Mouse (Mus musculus) CH12.LX (cell line): ENCODE data around the gene Cpt1a. TPM values are rescaled to one million over a fixed set of nuclear protein-coding genes. Genes with fewer than 3 reads are reported as not detected.
A peak's percentile ranks its signal among the peaks of the same experiment; 100 is the strongest.

Source experiments
- DNase-seq: peaks from one replicate; pipeline ENCODE4 v3.0.0-alpha.2; 2013; ENCODE audit errors: extremely low read depth
- H3K27ac ChIP-seq: 2 replicates; pipeline ENCODE4 v1.5.1; 2012; ENCODE audit warnings: low read depth, mild to moderate bottlenecking, control low read depth, moderate library complexity; ENCODE audit not compliant: insufficient read depth
- H3K27me3 ChIP-seq: replicated peaks from 2 replicates; pipeline ENCODE3; 2012; ENCODE audit warnings: inconsistent platforms
- H3K36me3 ChIP-seq, 2 experiments: replicated peaks in 1 of 2; 2 replicates each; pipeline versions ENCODE3 to v1.6.1; 2012; ENCODE audit warnings: inconsistent platforms in 1 of 2, low read length in 1 of 2, mild to moderate bottlenecking in 1 of 2, mixed read lengths in 1 of 2, moderate library complexity in 1 of 2; ENCODE audit not compliant: control insufficient read depth in 1 of 2, insufficient read depth in 1 of 2
- H3K4me1 ChIP-seq, 2 experiments: 2 replicates each; pipeline ENCODE4 v1.6.1; 2012; ENCODE audit warnings: inconsistent platforms in 1 of 2, moderate library complexity in 1 of 2; ENCODE audit not compliant: insufficient read depth in 2 of 2, control insufficient read depth in 1 of 2
- H3K4me2 ChIP-seq: 2 replicates; pipeline ENCODE4 v1.6.1; 2012; ENCODE audit warnings: low read depth, mild to moderate bottlenecking, control low read depth; ENCODE audit not compliant: poor library complexity, insufficient read depth, severe bottlenecking
- H3K4me3 ChIP-seq, 3 experiments: fragments of 150-350 bp in 1 of 3; sonication (generic) in 1 of 3; replicated peaks in 1 of 3; 2 replicates each; pipeline versions ENCODE3 to v1.5.1; 2011 to 2012; ENCODE audit warnings: low read depth in 2 of 3, low read length in 2 of 3, mild to moderate bottlenecking in 2 of 3, moderate library complexity in 2 of 3, control low read depth in 1 of 3, improper control_type of control experiment in 1 of 3, inconsistent platforms in 1 of 3, mixed read lengths in 1 of 3; ENCODE audit not compliant: poor library complexity in 1 of 3
- H3K79me2 ChIP-seq: replicated peaks from 2 replicates; pipeline ENCODE4 v1.6.1; 2012; ENCODE audit warnings: mild to moderate bottlenecking, moderate library complexity; ENCODE audit not compliant: control insufficient read depth, poor library complexity, insufficient read depth, severe bottlenecking; ENCODE audit errors: extremely low read depth
- H3K9ac ChIP-seq: 2 replicates; pipeline ENCODE4 v1.6.1; 2012; ENCODE audit warnings: low read depth, mild to moderate bottlenecking, control low read depth, moderate library complexity; ENCODE audit not compliant: insufficient read depth
- H3K9me3 ChIP-seq: replicated peaks from 2 replicates; pipeline ENCODE3; 2012; ENCODE audit warnings: low read length, inconsistent platforms, mixed read lengths
- CTCF ChIP-seq, 2 experiments: IDR thresholded peaks in 1 of 2; conservative IDR thresholded peaks in 1 of 2; 2 replicates each; pipeline ENCODE4 v1.5.1; 2011 to 2012; ENCODE audit warnings: low read depth in 2 of 2, low read length in 2 of 2, improper control_type of control experiment in 1 of 2, inconsistent platforms in 1 of 2, mild to moderate bottlenecking in 1 of 2, moderate library complexity in 1 of 2
- IRF4 ChIP-seq: IDR thresholded peaks from 2 replicates; pipeline ENCODE4 v1.6.1; 2014; ENCODE audit warnings: low read depth, mild to moderate bottlenecking, inconsistent platforms, low read length, improper control_type of control experiment
- MAZ ChIP-seq: IDR thresholded peaks from 2 replicates; pipeline ENCODE4 v1.6.1; 2012; ENCODE audit warnings: low read depth, mild to moderate bottlenecking, inconsistent platforms, low read length, improper control_type of control experiment, moderate library complexity
- MXI1 ChIP-seq: IDR thresholded peaks from 2 replicates; pipeline ENCODE4 v1.6.1; 2011; ENCODE audit warnings: mild to moderate bottlenecking, low read depth, low read length, improper control_type of control experiment
- NRF1 ChIP-seq: IDR thresholded peaks from 2 replicates; pipeline ENCODE4 v1.6.1; 2014; ENCODE audit warnings: low read depth, mild to moderate bottlenecking, inconsistent platforms, low read length, improper control_type of control experiment, moderate library complexity
- RCOR1 ChIP-seq: conservative IDR thresholded peaks from 2 replicates; pipeline ENCODE4 v1.6.1; 2012; ENCODE audit warnings: low read depth, mild to moderate bottlenecking, inconsistent platforms, low read length, improper control_type of control experiment
- UBTF ChIP-seq: IDR thresholded peaks from 2 replicates; pipeline ENCODE4 v1.6.1; 2012; ENCODE audit warnings: low read depth, mild to moderate bottlenecking, inconsistent platforms, low read length, improper control_type of control experiment, moderate library complexity
- dilution Hi-C: fragments of 300-500 bp; cut with MboI; formaldehyde crosslinking; loops from 2 replicates; pipeline ENCODE4 v1.14.3; 2020; ENCODE audit warnings: low sequenced_read_pairs; ENCODE audit not compliant: extremely low pct_unique_long_range_greater_than_20kb, extremely low pct_ligation_motif_present
- in situ Hi-C: fragments of 300-500 bp; cut with MboI; formaldehyde crosslinking; loops from 3 replicates; pipeline ENCODE4 v1.14.3; 2019; ENCODE audit warnings: low sequenced_read_pairs, low pct_ligation_motif_present, low pct_unique_long_range_greater_than_20kb, mixed read lengths
- polyA plus RNA-seq: library from polyadenylated mRNA; unstranded; fragments of >175 nt; gene quantifications from 2 replicates; pipeline ENCODE4 v1.2.1, GENCODE M21; 2012; ENCODE audit warnings: low read depth; ENCODE audit not compliant: insufficient read length
- total RNA-seq, 2 experiments: library from RNA; depleted of rRNA; stranded (reverse); fragments of 300-350 nt in 1 of 2; fragments of >200 nt in 1 of 2; gene quantifications; 2 replicates each; pipeline ENCODE4 v1.2.3; 2012 to 2014

Cpt1a gene
- total and polyA plus RNA-seq, 3 experiments = 0.81 to 4.5 (median 2.6) TPM

DNA sequence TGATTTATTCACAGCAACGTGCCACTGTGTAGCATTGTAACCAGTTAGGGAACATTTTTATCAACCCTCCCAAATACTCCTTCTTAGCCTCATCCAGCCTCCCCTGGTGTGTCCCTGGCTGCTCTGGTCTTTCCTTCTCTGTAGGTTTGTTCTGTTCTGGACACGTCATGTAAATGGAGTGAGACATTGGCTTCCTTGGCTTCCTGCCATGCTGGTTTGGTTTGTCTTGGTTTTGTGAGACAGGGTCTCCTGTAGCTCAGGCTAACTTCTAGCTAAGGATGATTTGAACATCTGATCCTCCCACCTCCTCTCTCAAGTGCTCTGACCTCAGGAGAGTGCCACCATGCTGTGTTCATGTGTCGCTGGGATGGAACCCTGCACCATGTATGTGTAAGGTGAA, 21.8 kb downstream of the Cpt1a start:
- Histone ChIP-seq H3K36me3 (no peaks in the 10 kb centered on the region), H3K9me3 (peaks cover 5% of the 10 kb centered on the region), H3K27me3 (no peaks in the 10 kb centered on the region), H3K4me2 (no peak overlapping the region), H3K27ac (no peak overlapping the region), H3K79me2 (no peaks in the 10 kb centered on the region), H3K4me3 (no peak overlapping the region), H3K4me1 (no peaks in the 10 kb centered on the region), H3K9ac (no peak overlapping the region)
- in situ Hi-C loops = no loop called here
- TF ChIP-seq NRF1 = no peak
- no peak for TF ChIP-seq IRF4
- TF ChIP-seq RCOR1 = no peak
- DNase-seq = no peak
- dilution Hi-C loops = no loop called here

DNA sequence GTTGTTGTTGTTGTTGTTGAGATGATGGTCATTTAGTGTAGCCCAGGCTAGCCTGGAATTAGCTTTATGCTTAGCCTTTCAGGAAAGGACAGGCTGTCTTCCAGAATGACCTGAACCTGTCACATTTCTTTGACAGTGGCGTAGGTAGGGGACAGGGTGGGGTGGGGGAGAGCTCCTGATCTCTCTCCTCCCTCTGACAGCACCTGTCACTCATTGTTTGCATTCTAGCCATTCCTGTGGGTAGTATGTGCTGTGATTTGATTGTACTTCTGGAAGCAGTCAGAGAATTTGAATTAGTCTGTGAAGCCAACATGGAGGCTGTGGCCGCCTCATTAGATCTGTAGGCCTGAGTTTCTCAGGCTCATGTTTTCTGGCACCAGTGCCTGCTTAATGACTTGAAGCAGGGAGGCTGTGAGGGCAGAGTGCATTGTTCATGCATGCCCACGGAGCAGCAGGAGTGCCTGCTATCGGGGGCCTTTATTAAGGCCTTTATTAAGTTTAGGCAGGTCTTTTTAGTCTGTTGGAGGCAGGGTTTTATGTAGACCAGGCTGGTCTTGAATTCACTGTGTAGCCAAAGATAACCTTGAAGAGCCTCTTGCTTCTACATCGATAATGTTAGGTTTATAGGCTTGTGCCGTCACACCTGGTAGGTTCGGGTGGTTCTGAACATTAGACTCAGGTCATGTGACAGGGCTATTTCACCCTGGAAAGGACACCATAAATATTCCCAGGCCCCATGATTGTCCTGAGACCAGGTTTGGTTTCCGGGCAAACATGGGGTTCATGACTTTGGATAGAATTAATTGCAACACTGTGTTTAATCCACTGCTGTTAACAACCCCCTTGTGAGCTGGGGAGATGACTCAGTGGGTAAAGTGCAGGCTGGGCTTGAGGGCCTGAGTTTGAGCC, 22.8 kb downstream of the Cpt1a start:
- Histone ChIP-seq H3K36me3 (no peaks in the 10 kb centered on the region), H3K9ac (no peak overlapping the region), H3K27me3 (no peaks in the 10 kb centered on the region), H3K4me2 (no peak overlapping the region), H3K4me3 (no peak overlapping the region), H3K4me1 (no peaks in the 10 kb centered on the region), H3K79me2 (no peaks in the 10 kb centered on the region), H3K27ac (no peak overlapping the region), H3K9me3 (peaks cover 5% of the 10 kb centered on the region)
- dilution Hi-C loops = no loop called here
- in situ Hi-C loops = no loop called here
- no peak for DNase-seq
- TF ChIP-seq MXI1 = no peak
- TF ChIP-seq UBTF = no peak

DNA sequence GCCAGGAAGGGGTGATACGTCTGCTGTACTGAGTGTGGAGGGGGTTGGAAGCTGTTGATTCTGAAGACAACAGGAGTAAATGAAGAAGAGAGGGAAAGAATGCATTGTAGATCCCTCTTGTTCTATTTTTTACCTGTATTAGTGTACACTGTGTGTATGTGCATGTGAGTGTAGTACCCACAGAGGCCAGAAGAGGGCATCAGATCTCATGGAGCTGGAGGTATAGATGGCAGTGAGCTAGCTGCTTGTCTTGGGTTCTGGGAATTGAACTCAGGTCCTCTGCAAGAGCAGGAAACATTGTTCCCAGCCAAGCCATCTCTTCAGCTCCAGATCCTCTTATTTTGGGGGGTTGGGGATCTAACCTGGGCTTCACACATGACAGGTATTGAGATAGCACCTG, 25.6 kb downstream of the Cpt1a start:
- dilution Hi-C loops = no loop called here
- H3K27ac ChIP-seq = no peak overlapping the region
- no peaks in the 10 kb centered on the region for H3K27me3 ChIP-seq
- no peaks in the 10 kb centered on the region for H3K79me2 ChIP-seq
- H3K36me3 ChIP-seq = no peaks in the 10 kb centered on the region
- no peak overlapping the region for H3K4me3 ChIP-seq
- in situ Hi-C loops = no loop called here
- peak in 1 of 2 experiments; percentile 15; a peak in 2 of 4 replicates for TF ChIP-seq CTCF (conservative IDR thresholded peaks at IDR 0.05 in 1 of 2, IDR thresholded peaks at IDR 0.05 in 1 of 2; ENCODE audit: low read depth in 2 of 2, low read length in 2 of 2)
- no peak for TF ChIP-seq MAZ
- DNase-seq = no peak
- H3K9ac ChIP-seq = no peak overlapping the region
- no peaks in the 10 kb centered on the region for H3K4me1 ChIP-seq
- H3K9me3 ChIP-seq = peaks cover 5% of the 10 kb centered on the region
- no peak overlapping the region for H3K4me2 ChIP-seq
